Mouse (Mus musculus): ENCODE data around the gene Rtkn2. TPM values are rescaled to one million over a fixed set of nuclear protein-coding genes. Genes with fewer than 3 reads are reported as not detected.

Rtkn2 gene
- polyA plus RNA-seq (2014; fragmentation: Nextera tagmentation; extraction: Ambion mirVana): 9.1 and 9.8 TPM in 2 replicates

- Histone ChIP-seq H3K27ac (ENCODE audit: low read length) (peak within 1 kb of the TSS; percentile 58; the same call in 1 of the 2 replicates), H3K27me3 (ENCODE audit: control insufficient read depth, insufficient read depth, low read length) (no peaks in the 10 kb centered on the region), H3K9me3 (ENCODE audit: control insufficient read depth, low read depth, low read length) (no peaks in the 10 kb centered on the region), H3K4me2 (replicated peaks; ENCODE audit: low read depth, low read length) (peak within 1 kb of the TSS; percentile 94), H3K4me1 (ENCODE audit: control insufficient read depth, insufficient read depth, low read length) (peaks cover 5% of the 10 kb centered on the region; the same call in 1 of the 2 replicates), H3K4me3 (ENCODE audit: low read depth, low read length) (peak within 1 kb of the TSS; percentile 81), H3K36me3 (ENCODE audit: control insufficient read depth, insufficient read depth, low read length) (no peaks in the 10 kb centered on the region), H3K9ac (replicated peaks; ENCODE audit: low read depth, low read length) (peak within 1 kb of the TSS; percentile 60)
- ATAC-seq (ENCODE audit: insufficient number of reproducible peaks, insufficient read depth, low FRiP score, low read depth): peak; percentile 98
- under 1% methylated on average over 57 of the region's 57 CpGs for WGBS
Observed at GRCm38 (mm10) chr10:67979401-67980157, at the start of gene Rtkn2. Gene Rtkn2, plus strand, starts transcription at chr10:67979570.

- H3K4me3 ChIP-seq (ENCODE audit: low read depth, low read length): no peak overlapping the region
- H3K4me2 ChIP-seq (replicated peaks; ENCODE audit: low read depth, low read length): no peak overlapping the region
- ATAC-seq (ENCODE audit: insufficient number of reproducible peaks, insufficient read depth, low FRiP score, low read depth): no peak
- H3K9me3 ChIP-seq (ENCODE audit: control insufficient read depth, low read depth, low read length): no peaks in the 10 kb centered on the region
- no peaks in the 10 kb centered on the region for H3K4me1 ChIP-seq (ENCODE audit: control insufficient read depth, insufficient read depth, low read length)
- H3K27ac ChIP-seq (ENCODE audit: low read length): no peak overlapping the region
- no peaks in the 10 kb centered on the region for H3K27me3 ChIP-seq (ENCODE audit: control insufficient read depth, insufficient read depth, low read length)
- 79% methylated on average over 4 of the region's 4 CpGs for WGBS
- H3K9ac ChIP-seq (replicated peaks; ENCODE audit: low read depth, low read length): no peak overlapping the region
- H3K36me3 ChIP-seq (ENCODE audit: control insufficient read depth, insufficient read depth, low read length): no peaks in the 10 kb centered on the region
Observed at GRCm38 (mm10) chr10:67931328-67931727, 48.0 kb upstream of the Rtkn2 start.

GRCm38 (mm10) chr10:67932780-67933179, 46.6 kb upstream of the Rtkn2 start:
- Histone ChIP-seq H3K4me2 (replicated peaks; ENCODE audit: low read depth, low read length) (no peak overlapping the region), H3K9ac (replicated peaks; ENCODE audit: low read depth, low read length) (no peak overlapping the region), H3K4me3 (ENCODE audit: low read depth, low read length) (no peak overlapping the region), H3K27ac (ENCODE audit: low read length) (no peak overlapping the region), H3K4me1 (ENCODE audit: control insufficient read depth, insufficient read depth, low read length) (no peaks in the 10 kb centered on the region), H3K9me3 (ENCODE audit: control insufficient read depth, low read depth, low read length) (no peaks in the 10 kb centered on the region), H3K36me3 (ENCODE audit: control insufficient read depth, insufficient read depth, low read length) (no peaks in the 10 kb centered on the region), H3K27me3 (ENCODE audit: control insufficient read depth, insufficient read depth, low read length) (no peaks in the 10 kb centered on the region)
- 85% methylated on average over 11 of the region's 11 CpGs for WGBS
- ATAC-seq (ENCODE audit: insufficient number of reproducible peaks, insufficient read depth, low FRiP score, low read depth): no peak

GRCm38 (mm10) chr10:67936944-67937343, 42.4 kb upstream of the Rtkn2 start:
- H3K4me3 ChIP-seq (ENCODE audit: low read depth, low read length): no peak overlapping the region
- H3K27ac ChIP-seq (ENCODE audit: low read length): no peak overlapping the region
- ATAC-seq (ENCODE audit: insufficient number of reproducible peaks, insufficient read depth, low FRiP score, low read depth): no peak
- no peak overlapping the region for H3K9ac ChIP-seq (replicated peaks; ENCODE audit: low read depth, low read length)
- H3K27me3 ChIP-seq (ENCODE audit: control insufficient read depth, insufficient read depth, low read length): no peaks in the 10 kb centered on the region
- H3K4me1 ChIP-seq (ENCODE audit: control insufficient read depth, insufficient read depth, low read length): no peaks in the 10 kb centered on the region
- no peak overlapping the region for H3K4me2 ChIP-seq (replicated peaks; ENCODE audit: low read depth, low read length)
- no peaks in the 10 kb centered on the region for H3K36me3 ChIP-seq (ENCODE audit: control insufficient read depth, insufficient read depth, low read length)
- 50% methylated on average over 4 of the region's 4 CpGs for WGBS
- H3K9me3 ChIP-seq (ENCODE audit: control insufficient read depth, low read depth, low read length): no peaks in the 10 kb centered on the region

- Histone ChIP-seq H3K4me3 (ENCODE audit: low read depth, low read length) (no peak overlapping the region), H3K9me3 (ENCODE audit: control insufficient read depth, low read depth, low read length) (no peaks in the 10 kb centered on the region), H3K36me3 (ENCODE audit: control insufficient read depth, insufficient read depth, low read length) (no peaks in the 10 kb centered on the region), H3K27me3 (ENCODE audit: control insufficient read depth, insufficient read depth, low read length) (no peaks in the 10 kb centered on the region), H3K27ac (ENCODE audit: low read length) (no peak overlapping the region), H3K4me1 (ENCODE audit: control insufficient read depth, insufficient read depth, low read length) (no peaks in the 10 kb centered on the region), H3K9ac (replicated peaks; ENCODE audit: low read depth, low read length) (no peak overlapping the region), H3K4me2 (replicated peaks; ENCODE audit: low read depth, low read length) (no peak overlapping the region)
- 77% methylated on average over 5 of the region's 5 CpGs for WGBS
- ATAC-seq (ENCODE audit: insufficient number of reproducible peaks, insufficient read depth, low FRiP score, low read depth): no peak
Observed at GRCm38 (mm10) chr10:67937775-67938174, 41.6 kb upstream of the Rtkn2 start.

GRCm38 (mm10) chr10:67939546-67939945, 39.8 kb upstream of the Rtkn2 start:
- Histone ChIP-seq H3K36me3 (ENCODE audit: control insufficient read depth, insufficient read depth, low read length) (no peaks in the 10 kb centered on the region), H3K4me1 (ENCODE audit: control insufficient read depth, insufficient read depth, low read length) (no peaks in the 10 kb centered on the region), H3K9ac (replicated peaks; ENCODE audit: low read depth, low read length) (no peak overlapping the region), H3K4me2 (replicated peaks; ENCODE audit: low read depth, low read length) (no peak overlapping the region), H3K4me3 (ENCODE audit: low read depth, low read length) (no peak overlapping the region), H3K27me3 (ENCODE audit: control insufficient read depth, insufficient read depth, low read length) (no peaks in the 10 kb centered on the region), H3K9me3 (ENCODE audit: control insufficient read depth, low read depth, low read length) (no peaks in the 10 kb centered on the region), H3K27ac (ENCODE audit: low read length) (no peak overlapping the region)
- WGBS: 69% methylated on average over 12 of the region's 12 CpGs
- no peak for ATAC-seq (ENCODE audit: insufficient number of reproducible peaks, insufficient read depth, low FRiP score, low read depth)

GRCm38 (mm10) chr10:67943513-67943912, 35.9 kb upstream of the Rtkn2 start:
- Histone ChIP-seq H3K27me3 (ENCODE audit: control insufficient read depth, insufficient read depth, low read length) (no peaks in the 10 kb centered on the region), H3K4me2 (replicated peaks; ENCODE audit: low read depth, low read length) (no peak overlapping the region), H3K9me3 (ENCODE audit: control insufficient read depth, low read depth, low read length) (no peaks in the 10 kb centered on the region), H3K4me1 (ENCODE audit: control insufficient read depth, insufficient read depth, low read length) (no peaks in the 10 kb centered on the region), H3K27ac (ENCODE audit: low read length) (no peak overlapping the region), H3K4me3 (ENCODE audit: low read depth, low read length) (no peak overlapping the region), H3K36me3 (ENCODE audit: control insufficient read depth, insufficient read depth, low read length) (no peaks in the 10 kb centered on the region), H3K9ac (replicated peaks; ENCODE audit: low read depth, low read length) (no peak overlapping the region)
- no peak for ATAC-seq (ENCODE audit: insufficient number of reproducible peaks, insufficient read depth, low FRiP score, low read depth)
- WGBS: 84% methylated on average over 4 of the region's 4 CpGs

- Histone ChIP-seq H3K9me3 (ENCODE audit: control insufficient read depth, low read depth, low read length) (no peaks in the 10 kb centered on the region), H3K27me3 (ENCODE audit: control insufficient read depth, insufficient read depth, low read length) (no peaks in the 10 kb centered on the region), H3K4me2 (replicated peaks; ENCODE audit: low read depth, low read length) (no peak overlapping the region), H3K27ac (ENCODE audit: low read length) (no peak overlapping the region), H3K4me1 (ENCODE audit: control insufficient read depth, insufficient read depth, low read length) (no peaks in the 10 kb centered on the region), H3K4me3 (ENCODE audit: low read depth, low read length) (no peak overlapping the region), H3K36me3 (ENCODE audit: control insufficient read depth, insufficient read depth, low read length) (no peaks in the 10 kb centered on the region), H3K9ac (replicated peaks; ENCODE audit: low read depth, low read length) (no peak overlapping the region)
- WGBS: 58% methylated on average over 8 of the region's 8 CpGs
- no peak for ATAC-seq (ENCODE audit: insufficient number of reproducible peaks, insufficient read depth, low FRiP score, low read depth)
Observed at GRCm38 (mm10) chr10:67950059-67950748, 29.2 kb upstream of the Rtkn2 start.

Measured in stomach, embryonic 14.5 days (tissue).